Mouse (Mus musculus) CD4-positive, CD25-positive, alpha-beta regulatory T cell (primary cell): Measurements from ENCODE around the gene Haus4. TPM values are rescaled to one million over a fixed set of nuclear protein-coding genes. Genes with fewer than 3 reads are reported as not detected.

ENCODE experiments used
- polyA plus RNA-seq: library from polyadenylated mRNA; unstranded; fragments of 100-300 nt; shearing (Covaris generic); gene quantifications from one replicate; pipeline ENCODE4 v1.2.1, GENCODE M21; 2017

Gene Haus4
- polyA plus RNA-seq: 31.7 TPM

DNA sequence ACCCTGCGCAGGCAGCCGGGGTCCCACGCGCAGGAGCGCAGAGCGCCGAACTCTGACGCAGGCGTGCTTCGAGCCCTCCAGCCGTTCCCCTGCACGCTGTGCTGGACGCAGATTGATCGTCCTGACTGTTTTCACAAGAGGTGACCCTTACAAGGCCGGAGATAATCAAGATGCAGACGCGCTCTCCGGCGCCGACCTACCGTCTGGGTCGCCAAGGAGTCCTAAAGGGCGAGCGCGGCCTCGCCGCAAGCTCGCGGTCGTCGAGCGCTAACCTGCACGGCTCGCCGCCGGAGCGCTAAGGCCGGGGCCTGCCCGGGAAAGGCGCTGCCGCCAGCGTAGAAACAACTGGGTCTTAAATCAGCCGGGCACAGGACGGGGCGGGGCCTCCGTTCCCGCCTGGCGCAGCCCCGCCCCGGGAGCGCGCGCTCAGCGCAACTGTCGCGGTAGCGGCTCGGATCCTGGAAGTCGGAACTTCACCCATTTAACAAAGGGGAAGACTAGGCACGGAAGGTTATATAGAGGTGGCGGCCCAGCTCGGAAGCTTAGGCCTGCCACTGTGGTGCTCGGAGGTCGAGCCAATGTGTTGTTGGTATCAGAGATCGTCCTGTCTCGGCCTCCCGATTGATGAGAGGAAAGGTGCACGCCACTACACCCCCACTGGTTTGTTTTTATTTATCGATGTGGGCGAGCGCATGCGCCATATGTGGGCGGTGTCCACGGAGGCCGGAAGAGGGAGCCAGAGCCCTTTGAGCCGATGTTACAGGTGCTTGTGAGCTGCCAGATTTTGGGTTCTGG, at the start of gene Haus4:
Gene Haus4 (minus strand): TSS at position 642 of the 795 bp plus-strand sequence.

DNA sequence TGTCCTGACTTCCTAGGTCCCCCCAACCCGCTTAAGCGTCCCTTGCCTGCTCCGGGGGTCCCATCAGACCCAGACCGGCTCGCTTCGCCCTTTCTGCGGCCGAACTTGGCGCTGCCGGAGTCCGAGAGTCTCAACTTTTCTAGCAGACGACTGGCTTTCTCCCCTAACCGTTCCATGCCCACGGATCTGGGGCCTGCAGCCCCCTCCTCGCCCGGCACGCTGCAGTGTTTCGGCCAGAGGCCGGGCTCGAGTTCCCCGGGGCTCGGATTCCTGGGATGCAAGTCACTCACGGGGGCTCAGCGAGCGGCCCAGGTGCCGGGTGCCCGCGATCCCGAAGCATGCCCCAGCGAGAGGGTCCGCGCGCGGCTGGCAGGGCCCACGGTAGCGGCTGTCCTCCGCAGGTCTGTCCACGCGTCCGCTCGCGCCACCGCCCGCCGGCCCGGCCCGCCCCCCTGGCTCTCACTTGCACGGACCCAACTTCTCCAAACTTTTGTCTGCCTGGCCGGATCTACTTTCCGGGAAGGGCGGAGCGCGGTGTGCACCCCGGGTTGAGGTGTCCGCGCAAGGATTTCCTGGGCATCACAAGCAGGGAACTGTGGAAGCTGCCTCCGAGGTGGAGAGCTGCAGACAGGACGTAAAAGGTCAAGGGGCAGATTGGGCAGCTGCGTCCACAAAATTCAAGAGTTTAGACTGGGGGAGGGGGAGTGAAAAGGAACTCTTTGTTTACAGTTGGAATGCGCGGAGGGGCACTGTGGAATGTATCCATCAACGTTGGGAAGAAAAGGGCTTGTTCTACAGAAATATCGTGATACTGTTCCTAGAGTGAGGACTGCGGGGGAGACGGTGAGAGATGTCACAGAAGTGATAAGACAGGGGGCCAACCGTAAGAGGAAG, 22.9 kb upstream of the Haus4 start, which contains the start of gene Ajuba:
Gene Ajuba (minus strand): TSS at position 470 of the 894 bp plus-strand sequence.

Other genes with a start within 250 kb of the Haus4 start
- 58.9 TPM for gene Oxa1l, start 193.8 kb downstream of the Haus4 start, polyA plus RNA-seq
- gene Slc7a7, start 136.8 kb downstream of the Haus4 start, polyA plus RNA-seq: 1.6 TPM
- gene Mrpl52, start 127.7 kb downstream of the Haus4 start, polyA plus RNA-seq: 215 TPM
- 6.9 TPM for gene Mmp14, start 123.0 kb downstream of the Haus4 start, polyA plus RNA-seq
- gene Lrp10, start 90.5 kb downstream of the Haus4 start, polyA plus RNA-seq: 391 TPM
- 0.71 TPM for gene Rem2, start 78.5 kb downstream of the Haus4 start, polyA plus RNA-seq
- gene Prmt5, start 37.1 kb downstream of the Haus4 start, polyA plus RNA-seq: 44.9 TPM
- 0.53 TPM for gene Ajuba, start 22.9 kb upstream of the Haus4 start, polyA plus RNA-seq
- gene 4931414P19Rik, start 51.4 kb upstream of the Haus4 start, polyA plus RNA-seq: 2.4 TPM
- 216 TPM for gene Psmb5, start 63.4 kb upstream of the Haus4 start, polyA plus RNA-seq
- gene Psmb11, start 66.8 kb upstream of the Haus4 start, polyA plus RNA-seq: not detected
- gene Gm17606, start 86.3 kb upstream of the Haus4 start, polyA plus RNA-seq: not detected
- gene Cdh24, start 86.7 kb upstream of the Haus4 start, polyA plus RNA-seq: 1.9 TPM
- gene 1700123O20Rik, start 131.6 kb upstream of the Haus4 start, polyA plus RNA-seq: 79.9 TPM
- gene Acin1, start 132.3 kb upstream of the Haus4 start, polyA plus RNA-seq: 108 TPM
- not detected for gene Gm29776, start 144.2 kb upstream of the Haus4 start, polyA plus RNA-seq
- gene Cebpe, start 157.6 kb upstream of the Haus4 start, polyA plus RNA-seq: not detected
- gene Slc7a8, start 227.3 kb upstream of the Haus4 start, polyA plus RNA-seq: 0.34 TPM